Comparison of ENCODE assay signal across 23 mouse cellular contexts in the genomic region with DNA sequence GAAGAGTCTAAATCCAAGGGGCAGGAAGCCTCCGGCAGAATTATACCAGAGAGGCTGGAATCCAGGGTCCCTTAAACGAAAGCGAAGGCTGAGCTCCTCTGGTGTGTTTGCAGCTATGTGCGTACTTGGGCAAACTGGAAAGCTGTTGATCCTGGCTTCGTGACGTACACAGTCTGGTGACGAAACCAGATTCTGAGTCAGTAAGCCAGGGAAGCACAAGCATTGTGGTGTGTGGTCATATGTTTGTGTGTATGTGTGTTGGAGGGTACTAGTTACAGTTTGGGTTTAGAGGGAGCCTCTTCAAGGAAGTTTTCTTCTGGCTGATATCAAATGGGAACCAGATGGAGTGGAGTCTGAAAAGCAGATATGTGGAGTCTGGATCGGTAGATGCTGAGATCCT. TPM values are rescaled to one million over a fixed set of nuclear protein-coding genes. Genes with fewer than 3 reads are reported as not detected.
DNase-seq lines count a peak whose midpoint lies in the region; ATAC-seq and TF ChIP-seq lines count a peak whose summit lies in the region.
"Had no signal": no experiment of that assay in that cellular context is flagged by ENCODE, and none has a peak within 500 bp of the region (broad histone marks: within the 10 kb centered on the region; RNA-seq: fewer than 3 reads in every experiment).

No protein-coding gene starts in this region.

- no peak overlapping the region for H3K4me2 ChIP-seq in liver, postnatal 0 days (ENCODE audit: low read depth, low read length)
- no peak overlapping the region for H3K4me2 ChIP-seq in liver, embryonic 12.5 days
- H3K4me2 ChIP-seq in embryonic facial prominence, embryonic 13.5 days, result no peak overlapping the region
- no peak overlapping the region for H3K4me2 ChIP-seq in lung, embryonic 16.5 days (ENCODE audit: low read depth, low read length)
- H3K4me2 ChIP-seq: heart, embryonic 12.5 days; midbrain, embryonic 12.5 days; neural tube, embryonic 13.5 days had no signal

- H3K27me3 ChIP-seq in liver, postnatal 0 days (ENCODE audit: insufficient read depth, low read length), result no peaks in the 10 kb centered on the region
- no peaks in the 10 kb centered on the region for H3K27me3 ChIP-seq in liver, embryonic 12.5 days (replicated peaks)
- H3K27me3 ChIP-seq in embryonic facial prominence, embryonic 13.5 days, result no peaks in the 10 kb centered on the region
- no peaks in the 10 kb centered on the region for H3K27me3 ChIP-seq in lung, embryonic 16.5 days (ENCODE audit: control insufficient read depth, insufficient read depth, low read depth, low read length)
- H3K27me3 ChIP-seq: heart, embryonic 12.5 days; midbrain, embryonic 12.5 days; neural tube, embryonic 13.5 days; Patski had no signal

- WGBS in liver, postnatal 0 days (ENCODE audit: insufficient replicate concordance), result 70% methylated on average over 8 of the region's 8 CpGs
- WGBS in liver, embryonic 12.5 days (ENCODE audit: insufficient replicate concordance), result 68% methylated on average over 8 of the region's 8 CpGs
- 49% methylated on average over 8 of the region's 8 CpGs for WGBS in embryonic facial prominence, embryonic 13.5 days
- 63% methylated on average over 8 of the region's 8 CpGs for WGBS in lung, embryonic 16.5 days

- no peak overlapping the region for H3K9ac ChIP-seq in liver, postnatal 0 days (replicated peaks)
- H3K9ac ChIP-seq in liver, embryonic 12.5 days, result no peak overlapping the region
- H3K9ac ChIP-seq in embryonic facial prominence, embryonic 13.5 days, result no peak overlapping the region
- H3K9ac ChIP-seq in lung, embryonic 16.5 days (ENCODE audit: low read length), result no peak overlapping the region
- H3K9ac ChIP-seq: heart, embryonic 12.5 days; midbrain, embryonic 12.5 days; neural tube, embryonic 13.5 days had no signal

- DNase-seq in liver, postnatal 0 days, result peak; percentile 45
- DNase-seq in kidney, adult 8-10 months, result no peak
- no peak for DNase-seq in gastrocnemius, adult 18-20 months (ENCODE audit: low spot score)
- no peak for DNase-seq in frontal cortex, postnatal 25 days (ENCODE audit: low spot score in 2 of 2)
- DNase-seq: adrenal gland, postnatal 36 days; cerebellum, adult 2 months; heart, postnatal 36 days; kidney, adult 11 months; kidney, postnatal 36 days; layer of hippocampus, adult 9-11 months; right cerebral cortex, postnatal 14 days; thymus, postnatal 25 days had no signal

- H3K4me1 ChIP-seq in liver, postnatal 0 days (ENCODE audit: insufficient read depth), result no peaks in the 10 kb centered on the region
- H3K4me1 ChIP-seq in liver, embryonic 12.5 days, result no peaks in the 10 kb centered on the region
- peaks cover 23% of the 10 kb centered on the region for H3K4me1 ChIP-seq in embryonic facial prominence, embryonic 13.5 days
- peaks cover 19% of the 10 kb centered on the region; the same call in 1 of the 2 replicates for H3K4me1 ChIP-seq in lung, embryonic 16.5 days (replicated peaks; ENCODE audit: control insufficient read depth, insufficient read depth, low read length)
- H3K4me1 ChIP-seq: midbrain, embryonic 12.5 days; neural tube, embryonic 13.5 days had no signal

- no peak for TF ChIP-seq EP300 in liver, postnatal 0 days (IDR thresholded peaks at IDR 0.05; ENCODE audit: low read depth)

- ATAC-seq in liver, postnatal 0 days, result peak; percentile 92
- no peak for ATAC-seq in liver, embryonic 12.5 days
- ATAC-seq in embryonic facial prominence, embryonic 13.5 days (ENCODE audit: insufficient number of reproducible peaks, insufficient read depth, low FRiP score, low TSS enrichment, low read depth), result peak; percentile 60; the same call in 1 of the 2 replicates
- no peak for ATAC-seq in lung, embryonic 16.5 days (ENCODE audit: low read depth)
- ATAC-seq: activated CD4-positive, CD25-positive, alpha-beta regulatory T cell, adult 4 months; hindbrain, embryonic 16.5 days; Patski had no signal

- H3K9me3 ChIP-seq in liver, postnatal 0 days (ENCODE audit: low read length), result no peaks in the 10 kb centered on the region
- H3K9me3 ChIP-seq in liver, embryonic 12.5 days (replicated peaks), result no peaks in the 10 kb centered on the region
- peaks cover 3% of the 10 kb centered on the region; the same call in 1 of the 2 replicates for H3K9me3 ChIP-seq in embryonic facial prominence, embryonic 13.5 days
- no peaks in the 10 kb centered on the region for H3K9me3 ChIP-seq in lung, embryonic 16.5 days (ENCODE audit: control insufficient read depth, low read length)
- H3K9me3 ChIP-seq: heart, embryonic 12.5 days; midbrain, embryonic 12.5 days; neural tube, embryonic 13.5 days had no signal

- no peak for TF ChIP-seq CTCF in liver, postnatal 0 days (IDR thresholded peaks at IDR 0.05; ENCODE audit: low read depth)

- no peak overlapping the region for H3K4me3 ChIP-seq in liver, postnatal 0 days (ENCODE audit: low read depth, low read length)
- H3K4me3 ChIP-seq in liver, embryonic 12.5 days, result no peak overlapping the region
- no peak overlapping the region for H3K4me3 ChIP-seq in embryonic facial prominence, embryonic 13.5 days
- no peak overlapping the region for H3K4me3 ChIP-seq in lung, embryonic 16.5 days (ENCODE audit: low read length)
- H3K4me3 ChIP-seq: heart, embryonic 12.5 days; midbrain, embryonic 12.5 days; neural tube, embryonic 13.5 days had no signal

- H3K36me3 ChIP-seq in liver, postnatal 0 days (replicated peaks; ENCODE audit: insufficient read depth, low read length), result no peaks in the 10 kb centered on the region
- no peaks in the 10 kb centered on the region for H3K36me3 ChIP-seq in liver, embryonic 12.5 days
- H3K36me3 ChIP-seq in embryonic facial prominence, embryonic 13.5 days, result no peaks in the 10 kb centered on the region
- no peaks in the 10 kb centered on the region for H3K36me3 ChIP-seq in lung, embryonic 16.5 days (ENCODE audit: control insufficient read depth, insufficient read depth, low read length)
- H3K36me3 ChIP-seq: heart, embryonic 12.5 days; midbrain, embryonic 12.5 days; neural tube, embryonic 13.5 days had no signal

- no peak overlapping the region for H3K27ac ChIP-seq in liver, postnatal 0 days (ENCODE audit: low read depth)
- no peak overlapping the region for H3K27ac ChIP-seq in liver, embryonic 12.5 days
- H3K27ac ChIP-seq in embryonic facial prominence, embryonic 13.5 days, result peak overlapping the region; percentile 64; the same call in 1 of the 2 replicates
- peak overlapping the region; percentile 77 for H3K27ac ChIP-seq in lung, embryonic 16.5 days (ENCODE audit: low read length)
- H3K27ac ChIP-seq: macrophage; midbrain, embryonic 12.5 days; neural tube, embryonic 13.5 days; stomach, postnatal 0 days had no signal

RNA-seq across cellular contexts. Expression of a gene that starts 54.4 kb away (rescaled TPM):
- 320 and 328 TPM in 2 replicates for polyA plus RNA-seq in liver, postnatal 0 days (2015; fragmentation: Nextera tagmentation; extraction: Ambion mirVana)
- 571 and 617 TPM in 2 replicates for polyA plus RNA-seq in liver, embryonic 12.5 days (2016; fragmentation: Nextera tagmentation; extraction: Ambion mirVana)
- 2,558 and 2,783 TPM in 2 replicates for polyA plus RNA-seq in embryonic facial prominence, embryonic 13.5 days (2015; fragmentation: Nextera tagmentation; extraction: Ambion mirVana)
- polyA plus RNA-seq in lung, embryonic 16.5 days (2015; fragmentation: Nextera tagmentation; extraction: Ambion mirVana), result 2,242 and 2,568 TPM in 2 replicates
- total RNA-seq in gastrocnemius, adult 18-20 months (2021), result 10 to 100 TPM; 41.8 to 57.0 TPM

Comparison
In these comparisons a context has a peak if more than half of its experiments do, and no peak if none do; other contexts are left out.
1. ATAC-seq: peak in liver, postnatal 0 days (single experiment) and embryonic facial prominence, embryonic 13.5 days (single experiment); none in liver, embryonic 12.5 days (single experiment) and lung, embryonic 16.5 days (single experiment).
2. H3K27ac ChIP-seq: peak in embryonic facial prominence, embryonic 13.5 days (single experiment) and lung, embryonic 16.5 days (single experiment); none in liver, postnatal 0 days (single experiment) and liver, embryonic 12.5 days (single experiment).